Mouse (Mus musculus): ENCODE measurements around the gene Ccdc66. TPM values are rescaled to one million over a fixed set of nuclear protein-coding genes. Genes with fewer than 3 reads are reported as not detected.

Gene Ccdc66
- polyA plus RNA-seq (2017; shearing (Covaris generic)), result 12.3 TPM

GRCm38 (mm10) chr14:27507894-27508643 is at the start of gene Ccdc66:
Ccdc66 (minus strand) TSS chr14:27508460.

Other genes starting within 250 kb of the Ccdc66 start
- 29.0 TPM for gene Fam208a, start 79.6 kb downstream of the Ccdc66 start, polyA plus RNA-seq (2017; shearing (Covaris generic))
- gene Erc2, start 114.0 kb upstream of the Ccdc66 start, polyA plus RNA-seq (2017; shearing (Covaris generic)), result not detected

Measured in naive thymus-derived CD4-positive, alpha-beta T cell, adult 5 months (primary cell).